In the genomic region with DNA sequence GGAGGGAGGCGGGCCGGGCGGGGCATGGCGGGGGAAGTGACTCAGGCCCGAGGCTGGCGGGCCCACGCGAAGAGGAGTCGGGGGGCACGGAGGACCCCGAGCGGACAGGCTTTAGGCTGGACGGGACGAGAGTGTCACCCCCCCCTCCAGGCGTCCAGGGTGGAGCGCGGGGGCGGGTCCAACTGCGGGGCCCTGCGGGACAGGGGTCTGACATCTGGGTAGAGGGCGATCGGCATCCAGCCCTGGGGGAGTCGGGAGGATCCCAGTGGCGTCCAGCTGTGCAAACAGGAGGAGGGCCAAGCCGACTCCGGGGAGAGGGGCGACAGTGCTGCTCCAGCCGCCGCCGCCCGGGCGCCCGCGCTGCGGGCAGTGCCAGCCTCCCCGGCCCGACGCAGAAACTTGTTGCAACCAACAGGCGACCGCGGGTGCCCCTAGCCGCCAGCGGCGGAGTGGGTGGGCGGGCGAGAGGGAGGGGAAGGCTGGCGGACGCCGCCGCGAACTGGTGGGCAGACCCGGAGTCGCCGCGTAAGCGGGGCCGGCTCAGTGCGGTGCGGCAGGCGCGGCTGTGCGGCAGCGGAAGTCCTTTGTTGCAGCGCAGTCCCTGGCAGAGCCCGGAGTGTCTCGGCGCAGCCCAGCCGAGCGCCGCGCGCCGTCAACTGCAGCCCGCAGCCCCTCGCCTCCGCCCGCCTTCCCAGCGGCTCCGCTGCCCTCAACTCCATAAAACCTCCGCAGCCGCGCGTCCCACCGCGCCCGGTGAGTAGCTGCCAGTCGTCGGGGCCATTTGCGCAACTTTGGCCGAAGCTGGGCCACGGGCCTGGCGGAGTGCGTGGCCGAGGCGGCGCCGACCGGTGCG, we compare ENCODE assay signal across 8 mouse cellular contexts. TPM values are rescaled to one million over a fixed set of nuclear protein-coding genes. Genes with fewer than 3 reads are reported as not detected.
DNase-seq lines count a peak whose midpoint lies in the region; ATAC-seq and TF ChIP-seq lines count a peak whose summit lies in the region.

TSS of gene Zbtb1 (plus strand) at position 289 of the 853 bp plus-strand sequence.

- WGBS in forebrain, embryonic 11.5 days, result under 1% methylated on average over 90 of the region's 99 CpGs
- WGBS in heart, embryonic 16.5 days, result under 1% methylated on average over 92 of the region's 99 CpGs
- WGBS in liver, postnatal 0 days (ENCODE audit: insufficient replicate concordance), result under 1% methylated on average over 78 of the region's 99 CpGs
- under 1% methylated on average over 84 of the region's 99 CpGs for whole genome bisulfite sequencing in neural tube, embryonic 13.5 days

- 0 out of 2 replicates have a peak, but pooled peaks have one; percentile 12 for TF ChIP-seq CTCF in liver, postnatal 0 days (IDR thresholded peaks at IDR 0.05; ENCODE audit: low read depth)
- no peak for TF ChIP-seq CTCF in testis, adult 2 months (IDR thresholded peaks at IDR 0.05; ENCODE audit: control insufficient read depth, insufficient read depth, insufficient replicate concordance, low read depth, low read length)

- ATAC-seq in CD4-positive, CD25-positive, alpha-beta regulatory T cell, adult 4 months, result peak; percentile 21
- ATAC-seq in forebrain, embryonic 11.5 days (replicated peaks; ENCODE audit: low FRiP score), result peak; percentile 72
- peak; percentile 58 for ATAC-seq in heart, embryonic 16.5 days (replicated peaks; ENCODE audit: extremely low read depth, insufficient read depth, low FRiP score)
- ATAC-seq in liver, postnatal 0 days, result peak; percentile 44
- ATAC-seq in neural tube, embryonic 13.5 days (ENCODE audit: low read depth), result peak; percentile 54

- H3K4me3 ChIP-seq in forebrain, embryonic 11.5 days (ENCODE audit: low read depth, low read length), result peak within 1 kb of the TSS; percentile 91
- H3K4me3 ChIP-seq in heart, embryonic 16.5 days (ENCODE audit: low read length), result peak within 1 kb of the TSS; percentile 91
- peak within 1 kb of the TSS; percentile 95 for H3K4me3 ChIP-seq in liver, postnatal 0 days (ENCODE audit: low read depth, low read length)
- H3K4me3 ChIP-seq in neural tube, embryonic 13.5 days, result peak within 1 kb of the TSS; percentile 84
- H3K4me3 ChIP-seq in testis, adult 2 months (ENCODE audit: control insufficient read depth, low read depth, low read length), result peak within 1 kb of the TSS; percentile 89

- H3K27ac ChIP-seq in forebrain, embryonic 11.5 days (ENCODE audit: low read depth, low read length), result peak within 1 kb of the TSS; percentile 98
- peak within 1 kb of the TSS; percentile 99 for H3K27ac ChIP-seq in heart, embryonic 16.5 days (ENCODE audit: low read length)
- H3K27ac ChIP-seq in liver, postnatal 0 days (ENCODE audit: low read depth), result peak within 1 kb of the TSS; percentile 100
- H3K27ac ChIP-seq in neural tube, embryonic 13.5 days (replicated peaks), result peak within 1 kb of the TSS; percentile 98
- peak within 1 kb of the TSS; percentile 89 for H3K27ac ChIP-seq in testis, adult 2 months (ENCODE audit: control insufficient read depth, insufficient read depth, low read depth, low read length)

- no peaks in the 10 kb centered on the region for H3K9me3 ChIP-seq in forebrain, embryonic 11.5 days (ENCODE audit: control insufficient read depth, low read length)
- H3K9me3 ChIP-seq in heart, embryonic 16.5 days (replicated peaks; ENCODE audit: control insufficient read depth, low read length), result no peaks in the 10 kb centered on the region
- no peaks in the 10 kb centered on the region for H3K9me3 ChIP-seq in liver, postnatal 0 days (ENCODE audit: low read length)
- H3K9me3 ChIP-seq in neural tube, embryonic 13.5 days, result no peaks in the 10 kb centered on the region

- TF ChIP-seq POLR2A in testis, adult 2 months (IDR thresholded peaks at IDR 0.05; ENCODE audit: control insufficient read depth, low read depth, low read length), result no peak; the same call in 1 of the 2 replicates

- TF ChIP-seq EP300 in liver, postnatal 0 days (IDR thresholded peaks at IDR 0.05; ENCODE audit: low read depth), result no peak

- H3K4me1 ChIP-seq in forebrain, embryonic 11.5 days (replicated peaks; ENCODE audit: control insufficient read depth, insufficient read depth, low read length), result peaks cover 12% of the 10 kb centered on the region; the same call in 1 of the 2 replicates
- H3K4me1 ChIP-seq in heart, embryonic 16.5 days (ENCODE audit: control insufficient read depth, insufficient read depth, low read length), result peaks cover 56% of the 10 kb centered on the region
- peaks cover 32% of the 10 kb centered on the region for H3K4me1 ChIP-seq in liver, postnatal 0 days (ENCODE audit: insufficient read depth)
- peaks cover 54% of the 10 kb centered on the region for H3K4me1 ChIP-seq in neural tube, embryonic 13.5 days (replicated peaks)
- H3K4me1 ChIP-seq in testis, adult 2 months (ENCODE audit: control insufficient read depth, insufficient read depth, low read length), result peaks cover 11% of the 10 kb centered on the region

- H3K4me2 ChIP-seq in forebrain, embryonic 11.5 days (ENCODE audit: low read depth, low read length, severe bottlenecking), result peak within 1 kb of the TSS; percentile 85
- H3K4me2 ChIP-seq in heart, embryonic 16.5 days (ENCODE audit: low read depth, low read length), result peak within 1 kb of the TSS; percentile 83
- peak within 1 kb of the TSS; percentile 96 for H3K4me2 ChIP-seq in liver, postnatal 0 days (ENCODE audit: low read depth, low read length)
- peak within 1 kb of the TSS; percentile 86 for H3K4me2 ChIP-seq in neural tube, embryonic 13.5 days

- no peaks in the 10 kb centered on the region for H3K36me3 ChIP-seq in forebrain, embryonic 11.5 days (ENCODE audit: control insufficient read depth, insufficient read depth, low read length)
- H3K36me3 ChIP-seq in heart, embryonic 16.5 days (ENCODE audit: control insufficient read depth, insufficient read depth), result no peaks in the 10 kb centered on the region
- H3K36me3 ChIP-seq in liver, postnatal 0 days (replicated peaks; ENCODE audit: insufficient read depth, low read length), result no peaks in the 10 kb centered on the region
- H3K36me3 ChIP-seq in neural tube, embryonic 13.5 days, result no peaks in the 10 kb centered on the region
- H3K36me3 ChIP-seq in testis, adult 2 months (ENCODE audit: control insufficient read depth, insufficient read depth, low read length), result no peaks in the 10 kb centered on the region; the same call in 1 of the 2 replicates

- peak within 1 kb of the TSS; percentile 99 for H3K9ac ChIP-seq in forebrain, embryonic 11.5 days (ENCODE audit: low read length)
- peak within 1 kb of the TSS; percentile 98 for H3K9ac ChIP-seq in heart, embryonic 16.5 days (ENCODE audit: low read length)
- peak within 1 kb of the TSS; percentile 98 for H3K9ac ChIP-seq in liver, postnatal 0 days (replicated peaks)
- peak within 1 kb of the TSS; percentile 97 for H3K9ac ChIP-seq in neural tube, embryonic 13.5 days

- H3K27me3 ChIP-seq in forebrain, embryonic 11.5 days (ENCODE audit: control insufficient read depth, insufficient read depth, low read length), result no peaks in the 10 kb centered on the region
- no peaks in the 10 kb centered on the region for H3K27me3 ChIP-seq in heart, embryonic 16.5 days (ENCODE audit: control insufficient read depth, insufficient read depth, low read length)
- no peaks in the 10 kb centered on the region for H3K27me3 ChIP-seq in liver, postnatal 0 days (ENCODE audit: insufficient read depth, low read length)
- no peaks in the 10 kb centered on the region for H3K27me3 ChIP-seq in neural tube, embryonic 13.5 days
- H3K27me3 ChIP-seq in testis, adult 2 months (ENCODE audit: control insufficient read depth, insufficient read depth, low read length), result no peaks in the 10 kb centered on the region

- peak; percentile 43 for DNase-seq in c-Kit-negative CD71-positive TER-119-positive erythroid progenitor cells, embryonic 14.5 days (ENCODE audit: low read depth, low spot score)
- peak; percentile 93 for DNase-seq in forebrain, embryonic 11.5 days (ENCODE audit: low spot score)
- DNase-seq in kidney, postnatal 36 days, result peak; percentile 77 to 86
- DNase-seq in liver, postnatal 0 days, result peak; percentile 86

RNA-seq across cellular contexts. Expression of gene Zbtb1, which starts in this region (rescaled TPM):
- polyA plus RNA-seq in CD4-positive, CD25-positive, alpha-beta regulatory T cell, adult 4 months (2017; shearing (Covaris generic)), result 10 to 100 TPM; 21.2 to 22.4 TPM
- polyA plus RNA-seq in forebrain, embryonic 11.5 days (2014; fragmentation: Nextera tagmentation; extraction: Ambion mirVana), result 8.2 and 8.8 TPM in 2 replicates
- polyA plus RNA-seq in heart, embryonic 16.5 days (2015; fragmentation: Nextera tagmentation; extraction: Ambion mirVana), result 6.1 and 7.5 TPM in 2 replicates
- 2.4 and 2.6 TPM in 2 replicates for polyA plus RNA-seq in liver, postnatal 0 days (2015; fragmentation: Nextera tagmentation; extraction: Ambion mirVana)
- polyA plus RNA-seq in neural tube, embryonic 13.5 days (2015; fragmentation: Nextera tagmentation; extraction: Ambion mirVana), result 4.7 and 5.1 TPM in 2 replicates
- 0.30 and 0.34 TPM in 2 replicates for polyA plus RNA-seq in testis, adult 2 months (2012; rRNA removed)

Comparison
In these comparisons a context has a peak if more than half of its experiments do, and no peak if none do; other contexts are left out.
1. Peak in every context shown above with its lines: DNase-seq, ATAC-seq, H3K4me3 ChIP-seq and H3K27ac ChIP-seq.
2. ATAC-seq: peak in every context shown above with its lines; median percentile 72 in forebrain, embryonic 11.5 days; 58 in heart, embryonic 16.5 days; 54 in neural tube, embryonic 13.5 days; 44 in liver, postnatal 0 days; 21 in CD4-positive, CD25-positive, alpha-beta regulatory T cell, adult 4 months.
3. DNase-seq: peak in every context shown above with its lines; median percentile 93 in forebrain, embryonic 11.5 days; 86 in liver, postnatal 0 days; 82 in kidney, postnatal 36 days; 43 in c-Kit-negative CD71-positive TER-119-positive erythroid progenitor cells, embryonic 14.5 days.